In genomic region chr11:46076442-46077158, GRCm38 (mm10) we compare ENCODE assay signal across 17 mouse cellular contexts. TPM values are rescaled to one million over a fixed set of nuclear protein-coding genes. Genes with fewer than 3 reads are reported as not detected.
DNase-seq lines count a peak whose midpoint lies in the region; ATAC-seq and TF ChIP-seq lines count a peak whose summit lies in the region.
"Had no signal": no experiment of that assay in that cellular context is flagged by ENCODE, and none has a peak within 500 bp of the region (broad histone marks: within the 10 kb centered on the region; RNA-seq: fewer than 3 reads in every experiment).

No protein-coding gene starts in this region.

- TF ChIP-seq EP300 in heart, adult 2 months (IDR thresholded peaks at IDR 0.05; ENCODE audit: insufficient read depth, low read depth, low read length): no peak

- H3K36me3 ChIP-seq in heart, adult 2 months (ENCODE audit: control insufficient read depth, insufficient read depth, low read length): peaks cover 39% of the 10 kb centered on the region
- peaks cover 6% of the 10 kb centered on the region; the same call in 1 of the 2 replicates for H3K36me3 ChIP-seq in spleen, adult 2 months (ENCODE audit: control insufficient read depth, insufficient read depth, low read length)
- H3K36me3 ChIP-seq in liver, embryonic 13.5 days: no peaks in the 10 kb centered on the region; the same call in 1 of the 2 replicates
- H3K36me3 ChIP-seq in splenic B cell, adult 2 months (ENCODE audit: control insufficient read depth, insufficient read depth, low read length, poor library complexity, severe bottlenecking): no peaks in the 10 kb centered on the region; the same call in 1 of the 2 replicates
- no peaks in the 10 kb centered on the region for H3K36me3 ChIP-seq in hindbrain, embryonic 11.5 days (ENCODE audit: control insufficient read depth, insufficient read depth, low read length)

- no peak for TF ChIP-seq POLR2A in heart, adult 2 months (IDR thresholded peaks at IDR 0.05; ENCODE audit: insufficient read depth, low read depth, low read length)
- no peak for TF ChIP-seq POLR2A in spleen, adult 2 months (IDR thresholded peaks at IDR 0.05; ENCODE audit: low read depth, low read length)

- no peak overlapping the region for H3K9ac ChIP-seq in heart, adult 2 months (ENCODE audit: low read depth, low read length)
- no peak overlapping the region for H3K9ac ChIP-seq in liver, embryonic 13.5 days
- H3K9ac ChIP-seq in hindbrain, embryonic 11.5 days (ENCODE audit: low read depth, low read length): no peak overlapping the region
- H3K9ac ChIP-seq: limb, embryonic 12.5 days had no signal

- no peaks in the 10 kb centered on the region for H3K9me3 ChIP-seq in liver, embryonic 13.5 days (replicated peaks)
- H3K9me3 ChIP-seq in hindbrain, embryonic 11.5 days (ENCODE audit: control insufficient read depth, low read length): 0 out of 2 replicates have a peak, but pooled peaks cover 2% of the 10 kb centered on the region
- H3K9me3 ChIP-seq: limb, embryonic 12.5 days had no signal

- TF ChIP-seq CTCF in heart, adult 2 months (IDR thresholded peaks at IDR 0.05): no peak
- no peak for TF ChIP-seq CTCF in spleen, adult 2 months (IDR thresholded peaks at IDR 0.05; ENCODE audit: extremely low read depth, insufficient read depth, insufficient read length, insufficient replicate concordance)

- peak overlapping the region; percentile 34; the same call in 1 of the 2 replicates for H3K27ac ChIP-seq in heart, adult 2 months
- peak overlapping the region; percentile 46 for H3K27ac ChIP-seq in spleen, adult 2 months (ENCODE audit: insufficient read depth, low read length)
- peak overlapping the region; percentile 96 for H3K27ac ChIP-seq in liver, embryonic 13.5 days
- no peak overlapping the region for H3K27ac ChIP-seq in hindbrain, embryonic 11.5 days (ENCODE audit: low read depth, low read length)
- H3K27ac ChIP-seq: hindbrain, postnatal 0 days; kidney, postnatal 0 days; limb, embryonic 12.5 days had no signal

- peaks cover 34% of the 10 kb centered on the region for H3K4me1 ChIP-seq in heart, adult 2 months (ENCODE audit: control insufficient read depth, insufficient read depth, low read length)
- peaks cover 11% of the 10 kb centered on the region; the same call in 1 of the 2 replicates for H3K4me1 ChIP-seq in spleen, adult 2 months (ENCODE audit: control insufficient read depth, insufficient read depth, insufficient read length)
- peaks cover 56% of the 10 kb centered on the region for H3K4me1 ChIP-seq in liver, embryonic 13.5 days (replicated peaks)
- H3K4me1 ChIP-seq in hindbrain, embryonic 11.5 days (replicated peaks; ENCODE audit: control insufficient read depth, insufficient read depth, low read length): no peaks in the 10 kb centered on the region

- no peaks in the 10 kb centered on the region for H3K27me3 ChIP-seq in heart, adult 2 months (ENCODE audit: control insufficient read depth, insufficient read depth, low read length)
- no peaks in the 10 kb centered on the region for H3K27me3 ChIP-seq in spleen, adult 2 months (ENCODE audit: control insufficient read depth, insufficient read depth, low read length)
- no peaks in the 10 kb centered on the region for H3K27me3 ChIP-seq in liver, embryonic 13.5 days
- no peaks in the 10 kb centered on the region for H3K27me3 ChIP-seq in splenic B cell, adult 2 months (ENCODE audit: control insufficient read depth, insufficient read depth, low read length, poor library complexity, severe bottlenecking)
- H3K27me3 ChIP-seq in hindbrain, embryonic 11.5 days (ENCODE audit: control insufficient read depth, insufficient read depth, low read length): no peaks in the 10 kb centered on the region
- H3K27me3 ChIP-seq: limb, embryonic 12.5 days had no signal

- no peak for ATAC-seq in liver, embryonic 13.5 days (ENCODE audit: low read depth)
- no peak for ATAC-seq in hindbrain, embryonic 11.5 days (ENCODE audit: low FRiP score)
- ATAC-seq: hindbrain, postnatal 0 days had no signal

- intact Hi-C loops in heart, adult 2 months (cut with DNase I): no loop called here
- intact Hi-C loops in heart, postnatal 36 days (cut with DNase I): no loop called here

- peaks cover 4% of the 10 kb centered on the region for H3K79me2 ChIP-seq in heart, adult 2 months (replicated peaks; ENCODE audit: control insufficient read depth, insufficient read depth, low read length)

- DNase-seq in heart, adult 2 months: no peak
- no peak for DNase-seq in heart, postnatal 36 days
- DNase-seq in spleen, adult 2 months (ENCODE audit: low read depth in 1 of 2, low spot score in 2 of 2): no peak
- no peak for DNase-seq in spleen, postnatal 4 days (ENCODE audit: low spot score in 2 of 2)
- no peak for DNase-seq in liver, embryonic 13.5 days
- DNase-seq in splenic B cell, adult 2 months (ENCODE audit: low read depth, low spot score): peak; percentile 42
- DNase-seq in cerebellum, postnatal 36 days: no peak
- no peak for DNase-seq in hindbrain, embryonic 11.5 days (ENCODE audit: low spot score)
- DNase-seq: adrenal gland, adult 2 months; B cell, adult 2 months; embryo, embryonic 11 days; layer of hippocampus, postnatal 36 days; retina, postnatal 1 day had no signal

- WGBS in heart, adult 2 months: 81% methylated on average over 11 of the region's 11 CpGs
- WGBS in spleen, adult 2 months: 61% methylated on average over 11 of the region's 11 CpGs
- 87% methylated on average over 11 of the region's 11 CpGs for WGBS in liver, embryonic 13.5 days (ENCODE audit: insufficient replicate concordance)
- 94% methylated on average over 11 of the region's 11 CpGs for WGBS in hindbrain, embryonic 11.5 days

- no peak overlapping the region for H3K4me3 ChIP-seq in heart, adult 2 months
- no peak overlapping the region for H3K4me3 ChIP-seq in spleen, adult 2 months (ENCODE audit: extremely low read depth, insufficient read depth, insufficient read length)
- H3K4me3 ChIP-seq in liver, embryonic 13.5 days (replicated peaks): no peak overlapping the region
- no peak overlapping the region for H3K4me3 ChIP-seq in hindbrain, embryonic 11.5 days (ENCODE audit: low read depth, low read length)
- H3K4me3 ChIP-seq: limb, embryonic 12.5 days had no signal

- H3K4me2 ChIP-seq in liver, embryonic 13.5 days: no peak overlapping the region
- no peak overlapping the region for H3K4me2 ChIP-seq in hindbrain, embryonic 11.5 days (replicated peaks; ENCODE audit: low read depth, low read length)
- H3K4me2 ChIP-seq: limb, embryonic 12.5 days; midbrain, embryonic 11.5 days had no signal

RNA-seq across cellular contexts. Expression of gene Adam19, which starts 20.8 kb away (rescaled TPM):
- total RNA-seq in heart, adult 2 months (2021): 10 to 100 TPM; 21.9 to 63.9 TPM
- 17.7 and 32.1 TPM in 2 replicates for polyA plus RNA-seq in heart, adult 2 months (2012; rRNA removed)
- total RNA-seq in heart, postnatal 36 days (2021): 10 to 100 TPM; 21.2 to 49.2 TPM
- 21.3 and 24.9 TPM in 2 replicates for polyA plus RNA-seq in spleen, adult 2 months (2012; rRNA removed)
- 1.1 and 1.6 TPM in 2 replicates for polyA plus RNA-seq in liver, embryonic 13.5 days (2015; fragmentation: Nextera tagmentation; extraction: Ambion mirVana)
- 9.4 and 9.6 TPM in 2 replicates for polyA plus RNA-seq in hindbrain, embryonic 11.5 days (2014; fragmentation: Nextera tagmentation; extraction: Ambion mirVana)

RNA-seq across cellular contexts. Expression of gene Gm12166, which starts 24.5 kb away (rescaled TPM):
- 1 to 10 TPM; 1.2 to 1.6 TPM for total RNA-seq in heart, adult 2 months (2021)
- polyA plus RNA-seq in heart, adult 2 months (2012; rRNA removed): 4.4 and 4.6 TPM in 2 replicates
- total RNA-seq in heart, postnatal 36 days (2021): 1 to 10 TPM; 1.3 to 1.9 TPM
- 9.4 and 28.6 TPM in 2 replicates for polyA plus RNA-seq in spleen, adult 2 months (2012; rRNA removed)
- 3.0 and 3.3 TPM in 2 replicates for polyA plus RNA-seq in liver, embryonic 13.5 days (2015; fragmentation: Nextera tagmentation; extraction: Ambion mirVana)
- polyA plus RNA-seq in hindbrain, embryonic 11.5 days (2014; fragmentation: Nextera tagmentation; extraction: Ambion mirVana): 2.7 and 4.1 TPM in 2 replicates
